Mouse (Mus musculus): ENCODE data around the gene Mmp28.

DNA sequence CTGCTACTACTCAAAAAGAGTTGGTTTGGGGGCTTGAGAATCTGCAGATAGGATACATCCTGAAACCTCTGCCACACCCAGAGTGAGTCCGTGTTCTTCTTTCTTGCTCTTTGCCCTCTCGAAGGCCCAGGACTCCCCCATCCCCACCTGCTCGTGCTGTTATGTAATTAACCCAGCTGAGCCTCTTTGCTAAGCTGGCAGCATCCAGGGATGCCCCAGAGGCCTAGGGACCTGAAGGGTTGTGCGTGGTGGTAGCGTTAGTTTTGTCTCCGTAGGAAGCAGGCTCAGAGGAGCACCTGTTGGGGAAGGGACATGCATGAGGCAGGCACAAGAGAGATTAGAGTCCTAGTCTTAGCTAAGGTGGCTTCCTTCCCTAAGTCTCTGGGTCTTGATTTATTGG, 52.4 kb downstream of the Mmp28 start:
- TF ChIP-seq EP300 (IDR thresholded peaks at IDR 0.05; ENCODE audit: insufficient read depth, low read depth, low read length) = no peak
- TF ChIP-seq POLR2A (IDR thresholded peaks at IDR 0.05; ENCODE audit: insufficient read depth, low read depth, low read length) = no peak
